Mouse (Mus musculus) heart, embryonic 14.5 days (tissue): Measurements from ENCODE around the gene Nek3. TPM values are rescaled to one million over a fixed set of nuclear protein-coding genes. Genes with fewer than 3 reads are reported as not detected.
A peak's percentile ranks its signal among the peaks of the same experiment; 100 is the strongest.

Source experiments
- ATAC-seq: fragments of 200-750 bp; cut with Nextera tagmentation; 2 replicates; pipeline ENCODE4 v1.8.0; 2017; ENCODE audit warnings: low read depth, moderate TSS enrichment; ENCODE audit not compliant: insufficient number of reproducible peaks, insufficient read depth, low FRiP score
- H3K27ac ChIP-seq, 2 experiments: fragments of 200-500 bp in 1 of 2; fragments of 300-500 bp in 1 of 2; sonication (generic) in 1 of 2; replicated peaks in 1 of 2; 2 replicates each; pipeline ENCODE4 v1.5.1; 2012 to 2014; ENCODE audit warnings: low read depth in 2 of 2, low read length in 2 of 2, control low read depth in 1 of 2, mild to moderate bottlenecking in 1 of 2, mixed read lengths in 1 of 2; ENCODE audit not compliant: control insufficient read depth in 1 of 2, insufficient read depth in 1 of 2
- H3K27me3 ChIP-seq: fragments of 300-500 bp; sonication (generic); 2 replicates; pipeline ENCODE4 v1.6.1; 2014; ENCODE audit warnings: mild to moderate bottlenecking, low read length, control low read depth; ENCODE audit not compliant: control insufficient read depth, insufficient read depth
- H3K36me3 ChIP-seq: fragments of 300-500 bp; sonication (generic); 2 replicates; pipeline ENCODE4 v1.6.1; 2014; ENCODE audit warnings: mild to moderate bottlenecking, control low read depth, low read length, mixed read lengths; ENCODE audit not compliant: control insufficient read depth, insufficient read depth
- H3K4me1 ChIP-seq, 2 experiments: fragments of 200-500 bp in 1 of 2; fragments of 300-500 bp in 1 of 2; sonication (generic) in 1 of 2; 2 replicates each; pipeline ENCODE4 v1.6.1; 2012 to 2014; ENCODE audit warnings: low read length in 2 of 2, control low read depth in 1 of 2, mixed read lengths in 1 of 2; ENCODE audit not compliant: control insufficient read depth in 2 of 2, insufficient read depth in 2 of 2
- H3K4me2 ChIP-seq: fragments of 300-500 bp; sonication (generic); 2 replicates; pipeline ENCODE4 v1.6.1; 2014; ENCODE audit warnings: mild to moderate bottlenecking, low read length
- H3K4me3 ChIP-seq, 2 experiments: fragments of 200-500 bp in 1 of 2; fragments of 300-500 bp in 1 of 2; sonication (generic) in 1 of 2; 2 replicates each; pipeline ENCODE4 v1.5.1; 2012 to 2014; ENCODE audit warnings: low read length in 2 of 2, mild to moderate bottlenecking in 2 of 2, control low read depth in 1 of 2, low read depth in 1 of 2, moderate library complexity in 1 of 2; ENCODE audit not compliant: control insufficient read depth in 1 of 2, insufficient read depth in 1 of 2
- H3K9ac ChIP-seq: fragments of 300-500 bp; sonication (generic); 2 replicates; pipeline ENCODE4 v1.6.1; 2014; ENCODE audit warnings: mild to moderate bottlenecking, low read length
- H3K9me3 ChIP-seq: fragments of 300-500 bp; sonication (generic); 2 replicates; pipeline ENCODE4 v1.6.1; 2016; ENCODE audit warnings: low read length, control low read depth; ENCODE audit not compliant: control insufficient read depth
- WGBS: fragments of 180-500 bp; shearing (Covaris S2); extraction: QIAGEN DNeasy Blood & Tissue Kit; methylation state at CpG from one replicate; pipeline ENCODE4 v1.1.7; 2014; 5-methylcytosine and 5-hydroxymethylcytosine counted together
- polyA plus RNA-seq: library from polyadenylated mRNA; unstranded; fragments of >200 nt; fragmentation: Nextera tagmentation; extraction: Ambion mirVana; gene quantifications from 2 replicates; pipeline ENCODE4 v1.2.1, GENCODE M21; 2014

Gene Nek3
- polyA plus RNA-seq, 1 experiment from 2014 or later, result 5.1 TPM

GRCm38 (mm10) chr8:22164431-22164830, 1.8 kb downstream of the Nek3 start:
- Histone ChIP-seq H3K4me2 (no peak overlapping the region), H3K4me3 (no peak overlapping the region), H3K27ac (no peak overlapping the region), H3K36me3 (peaks cover 39% of the 10 kb centered on the region), H3K27me3 (no peaks in the 10 kb centered on the region), H3K9me3 (no peaks in the 10 kb centered on the region), H3K9ac (no peak overlapping the region), H3K4me1 (peaks cover 0 to 9% of the 10 kb centered on the region in 2 experiments; a peak in 2 of 4 replicates)
- WGBS, result 81% methylated on average over 10 of the region's 10 CpGs
- no peak for ATAC-seq

- no peak for ATAC-seq
- Histone ChIP-seq H3K9me3 (no peaks in the 10 kb centered on the region), H3K4me1 (peaks cover 0 to 9% of the 10 kb centered on the region in 2 experiments; a peak in 2 of 4 replicates), H3K27ac (no peak overlapping the region), H3K4me2 (no peak overlapping the region), H3K36me3 (peaks cover 26% of the 10 kb centered on the region), H3K4me3 (no peak overlapping the region), H3K27me3 (no peaks in the 10 kb centered on the region), H3K9ac (no peak overlapping the region)
- 80% methylated on average over 8 of the region's 8 CpGs for WGBS
Observed at GRCm38 (mm10) chr8:22162206-22162605, 4.0 kb downstream of the Nek3 start.

- Histone ChIP-seq H3K4me2 (no peak overlapping the region), H3K27me3 (no peaks in the 10 kb centered on the region), H3K36me3 (peaks cover 24% of the 10 kb centered on the region), H3K9me3 (no peaks in the 10 kb centered on the region), H3K4me3 (no peak overlapping the region), H3K9ac (no peak overlapping the region), H3K27ac (no peak overlapping the region), H3K4me1 (peaks cover 0 to 3% of the 10 kb centered on the region in 2 experiments; a peak in 1 of 4 replicates)
- 66% methylated on average over 3 of the region's 3 CpGs for WGBS
- ATAC-seq, result no peak
Observed at GRCm38 (mm10) chr8:22150345-22150663, 15.9 kb downstream of the Nek3 start.

GRCm38 (mm10) chr8:22149643-22150344, 16.4 kb downstream of the Nek3 start:
- no peak overlapping the region for H3K4me2 ChIP-seq

GRCm38 (mm10) chr8:22148367-22148740, 17.9 kb downstream of the Nek3 start:
- peaks cover 0 to 6% of the 10 kb centered on the region in 2 experiments; a peak in 1 of 4 replicates for H3K4me1 ChIP-seq
- no peak overlapping the region for H3K4me3 ChIP-seq
- H3K27ac ChIP-seq, result no peak overlapping the region
- peaks cover 14% of the 10 kb centered on the region for H3K36me3 ChIP-seq
- H3K9ac ChIP-seq, result no peak overlapping the region
- H3K4me2 ChIP-seq, result no peak overlapping the region
- H3K27me3 ChIP-seq, result no peaks in the 10 kb centered on the region
- no peaks in the 10 kb centered on the region for H3K9me3 ChIP-seq
- WGBS, result 87% methylated on average over 7 of the region's 7 CpGs
- no peak for ATAC-seq

More at GRCm38 (mm10) chr8:22149643-22150344, 16.4 kb downstream of the Nek3 start:
- WGBS, result 82% methylated on average over 11 of the region's 11 CpGs
- Histone ChIP-seq H3K27ac (peak overlapping the region; percentile 15 to 24; a peak in 3 of 4 replicates), H3K9ac (no peak overlapping the region), H3K4me1 (peaks cover 0 to 3% of the 10 kb centered on the region in 2 experiments; a peak in 1 of 4 replicates), H3K4me3 (no peak overlapping the region), H3K36me3 (peaks cover 21% of the 10 kb centered on the region), H3K27me3 (no peaks in the 10 kb centered on the region), H3K9me3 (no peaks in the 10 kb centered on the region)
- no peak for ATAC-seq

GRCm38 (mm10) chr8:22147706-22148366, 18.4 kb downstream of the Nek3 start:
- Histone ChIP-seq H3K9ac (no peak overlapping the region), H3K4me2 (no peak overlapping the region), H3K36me3 (peaks cover 14% of the 10 kb centered on the region), H3K4me1 (peaks cover 0 to 6% of the 10 kb centered on the region in 2 experiments; a peak in 1 of 4 replicates), H3K9me3 (no peaks in the 10 kb centered on the region), H3K27ac (no peak overlapping the region), H3K4me3 (no peak overlapping the region), H3K27me3 (no peaks in the 10 kb centered on the region)
- no peak for ATAC-seq
- 79% methylated on average over 9 of the region's 9 CpGs for WGBS

- ATAC-seq, result no peak
- Histone ChIP-seq H3K27ac (no peak overlapping the region), H3K36me3 (peaks cover 21% of the 10 kb centered on the region), H3K27me3 (no peaks in the 10 kb centered on the region), H3K4me3 (no peak overlapping the region), H3K9me3 (no peaks in the 10 kb centered on the region), H3K4me1 (peaks cover 0 to 6% of the 10 kb centered on the region in 2 experiments; a peak in 1 of 4 replicates), H3K4me2 (no peak overlapping the region), H3K9ac (no peak overlapping the region)
- WGBS, result 79% methylated on average over 6 of the region's 6 CpGs
Observed at GRCm38 (mm10) chr8:22145831-22146230, 20.4 kb downstream of the Nek3 start.
